Mouse (Mus musculus): Measurements from ENCODE around the gene Zdhhc20. TPM values are rescaled to one million over a fixed set of nuclear protein-coding genes. Genes with fewer than 3 reads are reported as not detected.
"Not testable (repeated sequence)": the region's sequence is repeated elsewhere in the genome, so short reads cannot be mapped to it uniquely, and the experiment has no call there.

Zdhhc20 gene
- polyA plus RNA-seq, 1 experiment from 2014 or later: 42.4 TPM

DNA sequence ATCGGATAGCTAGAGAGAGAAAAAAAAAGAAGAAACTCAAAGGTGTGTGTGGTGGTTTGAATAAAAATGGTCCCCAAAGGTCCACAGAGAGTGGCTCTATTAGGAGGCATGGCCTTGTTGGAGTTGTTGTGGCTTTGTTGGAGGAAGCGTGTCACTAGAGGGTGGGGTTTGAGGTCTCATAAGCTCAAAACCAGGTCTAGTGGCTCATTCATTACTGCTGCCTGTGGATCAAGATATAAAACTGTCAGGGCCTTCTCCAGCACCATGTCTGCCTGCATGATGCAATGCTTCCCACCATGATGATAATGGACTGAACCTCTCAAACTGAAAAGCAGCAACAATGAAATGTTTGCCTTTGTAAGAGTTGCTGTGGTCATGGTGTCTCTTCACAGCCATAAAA is 31.5 kb downstream of the Zdhhc20 start:
- no peak for ATAC-seq (ENCODE audit: extremely low read depth, insufficient number of reproducible peaks, low FRiP score, low TSS enrichment)
- peaks cover 14% of the 10 kb centered on the region for H3K4me1 ChIP-seq
- H3K9ac ChIP-seq: no peak overlapping the region
- H3K27me3 ChIP-seq (replicated peaks): no peaks in the 10 kb centered on the region
- no peak overlapping the region for H3K27ac ChIP-seq (replicated peaks)
- H3K4me2 ChIP-seq: no peak overlapping the region
- H3K9me3 ChIP-seq: no peaks in the 10 kb centered on the region
- H3K4me3 ChIP-seq: no peak overlapping the region
- H3K36me3 ChIP-seq: peaks cover 75% of the 10 kb centered on the region
- 88% methylated on average over 2 of the region's 2 CpGs for WGBS

GRCm38 (mm10) chr14:57856037-57856436 is 34.0 kb downstream of the Zdhhc20 start:
- not testable (repeated sequence) for H3K4me2 ChIP-seq; H3K9me3 ChIP-seq; H3K27ac ChIP-seq (replicated peaks); H3K9ac ChIP-seq; H3K27me3 ChIP-seq (replicated peaks); H3K4me3 ChIP-seq; ATAC-seq (ENCODE audit: extremely low read depth, insufficient number of reproducible peaks, low FRiP score, low TSS enrichment)
- H3K36me3 ChIP-seq: peaks cover 75% of the 10 kb centered on the region
- peaks cover 11% of the 10 kb centered on the region for H3K4me1 ChIP-seq

DNA sequence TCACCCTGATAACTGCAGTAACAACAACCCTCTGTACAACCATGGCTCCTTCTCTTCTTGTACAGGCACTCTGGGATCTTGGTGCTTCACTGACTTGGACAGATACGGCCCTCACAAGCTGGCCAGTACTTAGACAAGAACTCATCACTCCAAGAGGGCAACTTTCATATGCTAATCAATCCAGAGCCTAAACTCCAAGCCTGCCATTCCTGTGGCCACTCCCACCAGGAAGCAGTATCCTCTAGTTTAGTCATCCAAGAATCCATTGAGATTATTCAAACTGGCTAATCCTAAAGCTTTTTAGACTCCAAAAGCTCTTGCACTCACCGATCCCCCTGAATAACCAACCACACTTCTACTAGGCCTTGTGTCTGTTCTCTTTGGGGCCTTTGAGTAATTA is 37.1 kb downstream of the Zdhhc20 start:
- WGBS: 85% methylated on average over 2 of the region's 2 CpGs
- Histone ChIP-seq H3K9ac (no peak overlapping the region), H3K4me1 (peaks cover 4% of the 10 kb centered on the region; the same call in 1 of the 2 replicates), H3K36me3 (peaks cover 76% of the 10 kb centered on the region), H3K27me3 (replicated peaks) (no peaks in the 10 kb centered on the region), H3K27ac (replicated peaks) (no peak overlapping the region), H3K9me3 (no peaks in the 10 kb centered on the region), H3K4me2 (no peak overlapping the region), H3K4me3 (no peak overlapping the region)
- no peak for ATAC-seq (ENCODE audit: extremely low read depth, insufficient number of reproducible peaks, low FRiP score, low TSS enrichment)

GRCm38 (mm10) chr14:57850330-57850729 is 39.7 kb downstream of the Zdhhc20 start:
- Histone ChIP-seq H3K9me3 (no peaks in the 10 kb centered on the region), H3K4me2 (no peak overlapping the region), H3K4me1 (peaks cover 4% of the 10 kb centered on the region; the same call in 1 of the 2 replicates), H3K27ac (replicated peaks) (no peak overlapping the region), H3K27me3 (replicated peaks) (no peaks in the 10 kb centered on the region), H3K4me3 (no peak overlapping the region), H3K36me3 (peaks cover 79% of the 10 kb centered on the region), H3K9ac (no peak overlapping the region)
- no peak for ATAC-seq (ENCODE audit: extremely low read depth, insufficient number of reproducible peaks, low FRiP score, low TSS enrichment)
- 80% methylated on average over 3 of the region's 3 CpGs for WGBS

DNA sequence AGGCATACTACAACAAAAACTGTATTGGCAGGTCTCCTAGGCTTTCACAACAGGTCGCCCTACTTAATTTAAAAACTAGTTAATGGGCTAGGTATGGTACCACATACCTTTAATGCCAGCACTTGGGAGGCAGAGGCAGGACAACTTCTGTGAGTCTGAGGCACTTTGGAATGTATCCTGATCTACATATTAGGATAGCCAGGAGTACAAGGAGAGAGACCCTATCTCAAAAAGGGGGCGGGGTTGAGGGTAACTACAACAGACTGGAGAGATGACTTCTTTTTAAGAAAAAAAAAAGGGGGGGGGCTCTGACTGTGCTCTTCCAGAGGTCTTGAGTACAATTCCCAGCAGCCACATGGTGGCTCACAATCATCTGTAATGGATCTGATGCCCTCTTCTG is 41.4 kb downstream of the Zdhhc20 start:
- no peak for ATAC-seq (ENCODE audit: extremely low read depth, insufficient number of reproducible peaks, low FRiP score, low TSS enrichment)
- no peaks in the 10 kb centered on the region for H3K9me3 ChIP-seq
- H3K9ac ChIP-seq: no peak overlapping the region
- peaks cover 4% of the 10 kb centered on the region; the same call in 1 of the 2 replicates for H3K4me1 ChIP-seq
- H3K27ac ChIP-seq (replicated peaks): no peak overlapping the region
- no peak overlapping the region for H3K4me3 ChIP-seq
- no peaks in the 10 kb centered on the region for H3K27me3 ChIP-seq (replicated peaks)
- peaks cover 84% of the 10 kb centered on the region for H3K36me3 ChIP-seq
- 79% methylated on average over 2 of the region's 2 CpGs for WGBS
- no peak overlapping the region for H3K4me2 ChIP-seq

DNA sequence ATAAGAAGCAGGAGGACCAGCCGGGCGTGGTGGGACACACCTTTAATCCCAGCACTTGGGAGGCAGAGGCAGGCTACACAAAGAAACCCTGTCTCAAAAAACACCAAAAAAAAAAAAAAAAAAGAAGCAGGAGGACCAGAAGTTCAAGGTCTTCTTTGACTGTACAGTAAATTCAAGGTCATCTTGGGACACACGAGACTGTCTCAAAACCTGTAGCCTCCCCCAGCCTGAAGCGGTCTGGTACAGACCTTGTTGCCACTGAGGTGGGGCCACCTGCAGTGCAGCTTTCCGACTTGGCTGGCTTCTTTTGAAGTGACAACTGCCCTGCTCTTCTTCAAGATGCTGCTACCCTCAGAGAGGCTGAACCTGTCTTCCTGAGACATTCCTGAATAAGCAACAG is 42.0 kb downstream of the Zdhhc20 start:
- not testable (repeated sequence) for H3K27ac ChIP-seq (replicated peaks)
- 80% methylated on average over 5 of the region's 5 CpGs for WGBS

DNA sequence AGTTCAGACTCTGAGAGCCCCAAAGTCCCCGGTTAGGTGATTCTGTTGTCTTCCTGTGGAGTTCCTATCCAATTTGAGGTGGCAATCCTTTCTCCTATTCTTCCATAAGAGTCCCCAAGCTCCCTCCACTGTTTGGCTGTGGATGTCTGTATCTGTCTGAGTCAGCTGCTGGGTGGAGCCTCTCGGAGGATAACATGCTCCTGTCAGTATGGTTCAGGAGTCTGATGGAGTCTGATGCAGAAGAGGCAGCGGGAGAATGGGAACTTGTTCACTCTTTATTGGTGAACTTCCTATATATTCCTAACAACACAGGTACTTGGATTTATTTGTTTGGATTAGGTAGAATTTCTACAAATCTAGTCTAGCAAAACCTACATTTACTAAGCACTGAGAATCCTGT is 45.5 kb downstream of the Zdhhc20 start:
- H3K4me2 ChIP-seq: no peak overlapping the region
- WGBS: 85% methylated on average over 3 of the region's 3 CpGs
- no peak overlapping the region for H3K27ac ChIP-seq (replicated peaks)
- no peak overlapping the region for H3K4me3 ChIP-seq
- ATAC-seq (ENCODE audit: extremely low read depth, insufficient number of reproducible peaks, low FRiP score, low TSS enrichment): no peak
- no peaks in the 10 kb centered on the region for H3K9me3 ChIP-seq
- no peak overlapping the region for H3K9ac ChIP-seq
- H3K4me1 ChIP-seq: no peaks in the 10 kb centered on the region
- peaks cover 76% of the 10 kb centered on the region for H3K36me3 ChIP-seq
- no peaks in the 10 kb centered on the region for H3K27me3 ChIP-seq (replicated peaks)

More for the DNA sequence above, 42.0 kb downstream of the Zdhhc20 start:
- not testable (repeated sequence) for H3K4me2 ChIP-seq; H3K4me3 ChIP-seq; ATAC-seq (ENCODE audit: extremely low read depth, insufficient number of reproducible peaks, low FRiP score, low TSS enrichment); H3K27me3 ChIP-seq (replicated peaks); H3K9me3 ChIP-seq; H3K4me1 ChIP-seq; H3K9ac ChIP-seq
- peaks cover 79% of the 10 kb centered on the region for H3K36me3 ChIP-seq

- no peaks in the 10 kb centered on the region for H3K9me3 ChIP-seq
- H3K4me3 ChIP-seq: no peak overlapping the region
- H3K4me1 ChIP-seq: no peaks in the 10 kb centered on the region
- no peak overlapping the region for H3K4me2 ChIP-seq
- H3K36me3 ChIP-seq: peaks cover 65% of the 10 kb centered on the region
- H3K27me3 ChIP-seq (replicated peaks): no peaks in the 10 kb centered on the region
- no peak for ATAC-seq (ENCODE audit: extremely low read depth, insufficient number of reproducible peaks, low FRiP score, low TSS enrichment)
- WGBS: 79% methylated on average over 10 of the region's 10 CpGs
- H3K9ac ChIP-seq: no peak overlapping the region
- no peak overlapping the region for H3K27ac ChIP-seq (replicated peaks)
Observed at GRCm38 (mm10) chr14:57835157-57835556, 54.9 kb downstream of the Zdhhc20 start.

DNA sequence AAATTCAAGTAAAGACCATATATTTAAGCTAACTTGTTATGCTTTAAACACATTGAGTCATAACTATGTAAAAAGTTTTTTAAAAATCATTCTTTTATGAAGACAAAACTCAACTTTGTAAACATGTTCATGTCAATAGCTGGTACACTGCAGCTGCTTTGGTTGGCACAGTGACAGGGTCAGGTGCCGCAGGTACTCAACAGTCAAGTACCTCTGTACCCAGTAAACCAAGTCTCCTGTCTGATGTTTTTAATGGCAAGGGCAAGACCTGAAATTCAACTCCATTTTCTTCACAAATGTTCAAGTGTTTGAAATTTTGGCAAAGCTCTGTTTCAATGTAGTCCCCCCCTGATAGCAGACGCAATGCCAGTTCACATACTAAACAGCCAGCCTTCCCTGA is 56.5 kb downstream of the Zdhhc20 start:
- H3K36me3 ChIP-seq: peaks cover 51% of the 10 kb centered on the region
- no peak for ATAC-seq (ENCODE audit: extremely low read depth, insufficient number of reproducible peaks, low FRiP score, low TSS enrichment)
- H3K4me3 ChIP-seq: no peak overlapping the region
- H3K4me1 ChIP-seq: no peaks in the 10 kb centered on the region
- no peak overlapping the region for H3K27ac ChIP-seq (replicated peaks)
- no peaks in the 10 kb centered on the region for H3K27me3 ChIP-seq (replicated peaks)
- no peaks in the 10 kb centered on the region for H3K9me3 ChIP-seq
- no peak overlapping the region for H3K9ac ChIP-seq
- 90% methylated on average over 2 of the region's 2 CpGs for WGBS
- no peak overlapping the region for H3K4me2 ChIP-seq

DNA sequence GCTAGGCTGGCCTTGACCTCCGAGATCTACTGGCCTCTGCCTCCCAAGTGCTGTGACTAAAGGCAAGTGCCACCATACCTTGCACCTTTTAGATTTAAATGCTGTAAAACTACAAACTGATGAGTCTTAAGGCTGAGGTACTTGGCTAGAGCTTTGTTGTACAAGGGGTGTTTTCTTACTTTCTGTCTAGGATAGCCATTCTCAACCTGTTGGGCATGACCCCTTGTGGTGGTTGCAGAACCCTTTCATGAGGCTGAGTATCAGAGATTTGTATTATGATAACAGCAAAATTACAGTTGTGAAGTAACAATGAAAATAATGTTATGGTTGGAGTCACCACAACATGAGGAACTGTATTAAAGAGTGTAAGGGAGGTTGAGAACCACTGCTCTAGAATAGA is 62.8 kb downstream of the Zdhhc20 start:
- Histone ChIP-seq H3K4me3 (peak overlapping the region; percentile 91), H3K9me3 (no peaks in the 10 kb centered on the region), H3K4me2 (peak overlapping the region; percentile 85), H3K27me3 (replicated peaks) (no peaks in the 10 kb centered on the region), H3K27ac (replicated peaks) (no peak overlapping the region), H3K4me1 (peaks cover 28% of the 10 kb centered on the region), H3K36me3 (peaks cover 18% of the 10 kb centered on the region), H3K9ac (peak overlapping the region; percentile 95)
- WGBS: 58% methylated on average over 1 of the region's 1 CpGs
- no peak for ATAC-seq (ENCODE audit: extremely low read depth, insufficient number of reproducible peaks, low FRiP score, low TSS enrichment)

DNA sequence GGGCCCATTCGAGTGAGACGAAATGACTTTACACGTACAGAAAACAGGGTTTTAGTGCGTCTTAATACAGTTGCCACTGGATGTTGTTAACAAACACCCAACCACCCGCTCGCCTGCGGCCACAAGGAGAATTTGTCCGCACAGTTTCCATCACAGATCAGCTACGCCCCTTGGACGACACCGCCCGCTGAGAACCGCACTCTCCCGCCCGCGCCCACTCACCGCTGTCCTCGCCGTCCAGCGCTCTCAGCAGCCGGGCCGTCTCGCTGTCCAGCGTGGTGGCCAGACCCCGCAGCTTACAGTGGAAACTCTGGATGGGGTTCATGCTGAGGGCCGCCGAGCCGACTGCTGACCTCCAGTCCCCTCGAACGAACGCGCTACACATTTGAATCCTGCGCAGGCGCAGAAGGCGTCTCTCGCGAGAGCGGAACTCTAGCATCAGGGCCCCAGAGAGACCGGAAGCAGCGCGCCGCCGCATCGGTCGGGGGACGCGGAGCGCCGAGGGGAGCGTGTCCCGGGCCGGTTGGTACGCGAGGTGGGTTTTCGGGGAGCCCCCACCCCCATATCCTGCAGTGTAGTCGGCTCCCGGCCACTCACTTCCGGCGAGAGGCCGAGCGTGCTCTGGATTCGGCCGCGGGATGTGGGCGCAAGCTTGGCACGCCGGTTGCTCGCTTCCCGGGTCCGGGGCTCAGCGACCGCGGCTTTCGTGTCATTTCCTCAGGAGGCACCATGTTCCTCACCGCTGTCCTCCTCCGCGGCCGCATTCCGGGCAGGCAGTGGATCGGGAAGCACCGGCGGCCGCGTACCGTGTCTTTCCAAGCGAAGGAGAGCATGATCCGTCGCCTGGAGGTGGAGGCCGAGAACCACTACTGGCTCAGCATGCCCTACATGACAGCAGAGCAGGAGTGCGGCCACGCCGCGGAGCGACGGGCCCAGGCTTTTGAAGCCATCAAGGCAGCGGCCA is 64.0 kb downstream of the Zdhhc20 start, which contains the start of the genes Ska3 and Mrpl57:
Ska3 (minus strand) TSS at position 398 of the 964 bp plus-strand sequence.
Mrpl57 (plus strand) TSS at position 447 of the 964 bp plus-strand sequence.
- under 1% methylated on average over 96 of the region's 96 CpGs for WGBS
- peak; percentile 92 for ATAC-seq (ENCODE audit: extremely low read depth, insufficient number of reproducible peaks, low FRiP score, low TSS enrichment)

More for the DNA sequence above, 64.0 kb downstream of the Zdhhc20 start, which contains the start of the genes Ska3 and Mrpl57:
- peak within 1 kb of the TSS; percentile 91 for H3K4me3 ChIP-seq
- peak within 1 kb of the TSS; percentile 85 for H3K4me2 ChIP-seq
- peak within 1 kb of the TSS; percentile 95 for H3K9ac ChIP-seq
- H3K27me3 ChIP-seq (replicated peaks): no peaks in the 10 kb centered on the region
- H3K36me3 ChIP-seq: peaks cover 24% of the 10 kb centered on the region
- peaks cover 28% of the 10 kb centered on the region for H3K4me1 ChIP-seq
- H3K27ac ChIP-seq (replicated peaks): peak within 1 kb of the TSS; percentile 93
- H3K9me3 ChIP-seq: no peaks in the 10 kb centered on the region

All from heart, embryonic 13.5 days (tissue).